Mouse (Mus musculus) neural tube, embryonic 13.5 days (tissue): Measurements from ENCODE around the gene Pkhd1. TPM values are rescaled to one million over a fixed set of nuclear protein-coding genes. Genes with fewer than 3 reads are reported as not detected.
"Not testable (repeated sequence)": the region's sequence is repeated elsewhere in the genome, so short reads cannot be mapped to it uniquely, and the experiment has no call there.

ENCODE experiments used
- ATAC-seq: fragments of 200-750 bp; cut with Nextera tagmentation; 2 replicates; pipeline ENCODE4 v1.8.0; 2017; ENCODE audit warnings: low read depth, mild to moderate bottlenecking, moderate TSS enrichment, moderate library complexity
- H3K27ac ChIP-seq: fragments of 300-500 bp; sonication (generic); replicated peaks from 2 replicates; pipeline ENCODE4 v1.5.1; 2015; ENCODE audit warnings: moderate library complexity, mild to moderate bottlenecking, inconsistent platforms
- H3K27me3 ChIP-seq: fragments of 300-500 bp; sonication (generic); 2 replicates; pipeline ENCODE4 v1.6.1; 2015; ENCODE audit warnings: mild to moderate bottlenecking, inconsistent platforms
- H3K36me3 ChIP-seq: fragments of 300-500 bp; sonication (generic); 2 replicates; pipeline ENCODE4 v1.6.1; 2015; ENCODE audit warnings: mild to moderate bottlenecking, inconsistent platforms
- H3K4me1 ChIP-seq: fragments of 300-500 bp; sonication (generic); replicated peaks from 2 replicates; pipeline ENCODE4 v1.6.1; 2015; ENCODE audit warnings: inconsistent platforms
- H3K4me2 ChIP-seq: fragments of 300-500 bp; sonication (generic); 2 replicates; pipeline ENCODE4 v1.6.1; 2015; ENCODE audit warnings: inconsistent platforms, mild to moderate bottlenecking, moderate library complexity
- H3K4me3 ChIP-seq: fragments of 300-500 bp; sonication (generic); 2 replicates; pipeline ENCODE4 v1.5.1; 2015; ENCODE audit warnings: mild to moderate bottlenecking, inconsistent platforms
- H3K9ac ChIP-seq: fragments of 300-500 bp; sonication (generic); 2 replicates; pipeline ENCODE4 v1.6.1; 2015; ENCODE audit warnings: moderate library complexity, mild to moderate bottlenecking, inconsistent platforms
- H3K9me3 ChIP-seq: fragments of 300-500 bp; sonication (generic); 2 replicates; pipeline ENCODE4 v1.6.1; 2016; ENCODE audit warnings: inconsistent platforms
- WGBS: fragments of 180-500 bp; shearing (Covaris S2); methylation state at CpG from one replicate; pipeline ENCODE4 v1.1.7; 2015; 5-methylcytosine and 5-hydroxymethylcytosine counted together
- polyA plus RNA-seq: library from polyadenylated mRNA; unstranded; fragments of >200 nt; fragmentation: Nextera tagmentation; extraction: Ambion mirVana; gene quantifications from 2 replicates; pipeline ENCODE4 v1.2.1, GENCODE M21; 2015

The Pkhd1 gene
- polyA plus RNA-seq, 1 experiment from 2014 or later, result 0.03 TPM

GRCm38 (mm10) chr1:20190444-20190843 is 427.4 kb downstream of the Pkhd1 start:
- ATAC-seq, result no peak
- WGBS, result 16% methylated on average over 9 of the region's 9 CpGs
- Histone ChIP-seq H3K4me3 (no peak overlapping the region), H3K4me2 (peak overlapping the region; percentile 24; the same call in 1 of the 2 replicates), H3K9me3 (no peaks in the 10 kb centered on the region), H3K4me1 (0 out of 2 replicates have a peak, but pooled peaks cover 6% of the 10 kb centered on the region), H3K36me3 (no peaks in the 10 kb centered on the region), H3K27ac (no peak overlapping the region), H3K27me3 (no peaks in the 10 kb centered on the region), H3K9ac (no peak overlapping the region)

- Histone ChIP-seq H3K4me1 (peaks cover 16% of the 10 kb centered on the region), H3K4me2 (no peak overlapping the region), H3K27me3 (no peaks in the 10 kb centered on the region; the same call in 1 of the 2 replicates), H3K4me3 (no peak overlapping the region), H3K9me3 (no peaks in the 10 kb centered on the region), H3K27ac (no peak overlapping the region), H3K9ac (no peak overlapping the region), H3K36me3 (no peaks in the 10 kb centered on the region)
- ATAC-seq, result no peak
- 29% methylated on average over 8 of the region's 8 CpGs for WGBS
Observed at GRCm38 (mm10) chr1:20180157-20180556, 437.7 kb downstream of the Pkhd1 start.

- no peak overlapping the region for H3K4me3 ChIP-seq
- H3K9ac ChIP-seq, result no peak overlapping the region
- no peak for ATAC-seq
- H3K27ac ChIP-seq, result no peak overlapping the region
- no peaks in the 10 kb centered on the region for H3K4me1 ChIP-seq
- no peaks in the 10 kb centered on the region for H3K9me3 ChIP-seq
- H3K36me3 ChIP-seq, result no peaks in the 10 kb centered on the region
- 78% methylated on average over 4 of the region's 4 CpGs for WGBS
- no peaks in the 10 kb centered on the region for H3K27me3 ChIP-seq
- H3K4me2 ChIP-seq, result no peak overlapping the region
Observed at GRCm38 (mm10) chr1:20171199-20171598, 446.7 kb downstream of the Pkhd1 start.

GRCm38 (mm10) chr1:20150627-20151026 is 467.2 kb downstream of the Pkhd1 start:
- not testable (repeated sequence) for ATAC-seq, H3K4me2 ChIP-seq, H3K36me3 ChIP-seq, H3K9me3 ChIP-seq, H3K27ac ChIP-seq, H3K9ac ChIP-seq, H3K4me1 ChIP-seq, H3K4me3 ChIP-seq, H3K27me3 ChIP-seq
- 91% methylated on average over 4 of the region's 4 CpGs for WGBS

- no peaks in the 10 kb centered on the region for H3K4me1 ChIP-seq
- no peaks in the 10 kb centered on the region for H3K27me3 ChIP-seq
- WGBS, result 70% methylated on average over 2 of the region's 2 CpGs
Observed at GRCm38 (mm10) chr1:20150016-20150415, 467.8 kb downstream of the Pkhd1 start.

DNA sequence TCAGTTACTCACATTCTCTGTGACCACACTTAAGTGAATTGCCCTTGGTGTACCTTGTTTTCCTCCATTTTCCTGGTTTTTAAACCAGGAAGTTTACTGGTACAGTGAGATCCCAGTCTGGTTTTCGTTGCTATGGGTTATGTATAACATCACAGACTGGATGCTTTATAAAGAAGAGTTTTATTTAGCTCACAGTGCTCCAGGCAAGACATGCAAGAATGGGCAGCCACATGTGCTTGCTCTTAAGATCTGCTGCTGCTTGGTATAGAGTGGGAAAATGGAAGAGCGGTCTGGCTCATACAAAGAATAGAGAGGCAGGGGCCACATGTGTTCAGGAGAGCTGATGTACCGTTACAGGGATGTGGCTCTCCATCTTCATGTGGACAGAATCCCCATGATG is 481.7 kb downstream of the Pkhd1 start:
- H3K27ac ChIP-seq, result no peak overlapping the region
- no peak for ATAC-seq
- H3K4me1 ChIP-seq, result peaks cover 15% of the 10 kb centered on the region; the same call in 1 of the 2 replicates
- no peak overlapping the region for H3K9ac ChIP-seq
- no peak overlapping the region for H3K4me3 ChIP-seq
- 69% methylated on average over 3 of the region's 3 CpGs for WGBS
- H3K4me2 ChIP-seq, result no peak overlapping the region
- no peaks in the 10 kb centered on the region for H3K9me3 ChIP-seq
- H3K36me3 ChIP-seq, result no peaks in the 10 kb centered on the region
- no peaks in the 10 kb centered on the region for H3K27me3 ChIP-seq

More at GRCm38 (mm10) chr1:20150016-20150415, 467.8 kb downstream of the Pkhd1 start:
- Histone ChIP-seq H3K4me3 (no peak overlapping the region), H3K4me2 (no peak overlapping the region), H3K9ac (no peak overlapping the region), H3K9me3 (no peaks in the 10 kb centered on the region), H3K27ac (no peak overlapping the region), H3K36me3 (no peaks in the 10 kb centered on the region)
- ATAC-seq, result no peak

- Histone ChIP-seq H3K27ac (no peak overlapping the region), H3K27me3 (no peaks in the 10 kb centered on the region), H3K9ac (no peak overlapping the region), H3K9me3 (no peaks in the 10 kb centered on the region), H3K4me3 (no peak overlapping the region), H3K4me1 (peaks cover 15% of the 10 kb centered on the region; the same call in 1 of the 2 replicates), H3K4me2 (no peak overlapping the region), H3K36me3 (no peaks in the 10 kb centered on the region)
- 26% methylated on average over 4 of the region's 4 CpGs for WGBS
- peak; percentile 50; the same call in 1 of the 2 replicates for ATAC-seq
Observed at GRCm38 (mm10) chr1:20135065-20135618, 482.7 kb downstream of the Pkhd1 start.

GRCm38 (mm10) chr1:20133636-20134035 is 484.2 kb downstream of the Pkhd1 start:
- Histone ChIP-seq H3K36me3 (no peaks in the 10 kb centered on the region), H3K27me3 (no peaks in the 10 kb centered on the region), H3K4me2 (no peak overlapping the region), H3K4me1 (peaks cover 15% of the 10 kb centered on the region; the same call in 1 of the 2 replicates), H3K27ac (no peak overlapping the region), H3K9me3 (no peaks in the 10 kb centered on the region), H3K4me3 (no peak overlapping the region), H3K9ac (no peak overlapping the region)
- no peak for ATAC-seq
- 91% methylated on average over 4 of the region's 4 CpGs for WGBS

GRCm38 (mm10) chr1:20131786-20132596 is 485.9 kb downstream of the Pkhd1 start:
- Histone ChIP-seq H3K27me3 (no peaks in the 10 kb centered on the region), H3K4me3 (no peak overlapping the region), H3K9me3 (no peaks in the 10 kb centered on the region), H3K27ac (no peak overlapping the region), H3K9ac (no peak overlapping the region), H3K4me1 (peaks cover 15% of the 10 kb centered on the region; the same call in 1 of the 2 replicates), H3K36me3 (no peaks in the 10 kb centered on the region), H3K4me2 (no peak overlapping the region)
- WGBS, result 58% methylated on average over 6 of the region's 6 CpGs
- ATAC-seq, result no peak

DNA sequence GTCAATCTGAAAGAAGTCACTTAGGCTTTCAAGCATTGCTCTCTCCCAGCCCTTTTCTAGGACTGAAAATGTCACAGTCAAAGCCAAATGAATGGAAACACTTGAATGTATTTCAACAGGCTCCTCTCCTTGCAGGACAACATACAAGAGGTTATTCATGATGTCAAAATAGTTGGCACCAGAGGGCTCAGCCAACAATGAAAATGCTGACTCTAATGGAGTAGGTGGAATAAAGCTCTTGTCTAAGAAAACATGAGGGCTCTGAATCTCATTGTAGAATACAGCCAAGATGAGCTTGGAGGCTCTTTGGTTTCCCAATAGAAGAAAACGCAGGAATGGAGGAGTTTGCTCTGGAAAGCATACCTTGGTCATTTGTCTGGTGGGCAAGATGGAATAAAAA is 500.5 kb downstream of the Pkhd1 start:
- no peaks in the 10 kb centered on the region for H3K36me3 ChIP-seq
- 92% methylated on average over 1 of the region's 1 CpGs for WGBS
- no peaks in the 10 kb centered on the region for H3K4me1 ChIP-seq
- ATAC-seq, result no peak
- H3K27me3 ChIP-seq, result no peaks in the 10 kb centered on the region
- H3K9ac ChIP-seq, result no peak overlapping the region
- H3K9me3 ChIP-seq, result no peaks in the 10 kb centered on the region
- no peak overlapping the region for H3K4me3 ChIP-seq
- no peak overlapping the region for H3K27ac ChIP-seq
- no peak overlapping the region for H3K4me2 ChIP-seq

GRCm38 (mm10) chr1:20069733-20070132 is 548.1 kb downstream of the Pkhd1 start:
- H3K36me3 ChIP-seq, result no peaks in the 10 kb centered on the region
- H3K27me3 ChIP-seq, result no peaks in the 10 kb centered on the region
- no peak overlapping the region for H3K27ac ChIP-seq
- H3K4me1 ChIP-seq, result no peaks in the 10 kb centered on the region
- ATAC-seq, result 0 out of 2 replicates have a peak, but pooled peaks have one; percentile 40
- H3K4me2 ChIP-seq, result no peak overlapping the region
- H3K4me3 ChIP-seq, result no peak overlapping the region
- WGBS, result 69% methylated on average over 3 of the region's 3 CpGs
- H3K9me3 ChIP-seq, result no peaks in the 10 kb centered on the region
- H3K9ac ChIP-seq, result no peak overlapping the region

DNA sequence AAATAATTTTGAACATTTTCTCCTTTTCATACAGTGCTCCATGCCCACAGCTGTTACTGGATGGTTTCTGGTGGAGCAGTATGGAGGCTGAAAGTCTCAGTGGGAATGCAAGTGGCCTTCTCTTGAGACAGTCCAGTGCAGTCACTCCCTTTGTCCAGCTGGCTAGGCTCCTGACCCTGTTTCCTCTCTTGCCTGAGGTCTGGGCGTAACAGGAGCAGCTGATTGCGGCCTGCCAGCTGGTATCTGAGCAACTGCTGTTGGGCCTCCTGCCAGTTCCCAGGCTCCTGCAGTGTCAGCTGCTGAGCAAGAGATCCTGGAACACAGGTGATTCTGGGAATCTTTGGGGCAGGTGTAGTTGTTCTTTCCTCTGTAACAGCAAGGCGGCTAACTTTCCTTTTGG is 559.6 kb downstream of the Pkhd1 start:
- H3K9ac ChIP-seq, result no peak overlapping the region
- no peaks in the 10 kb centered on the region for H3K27me3 ChIP-seq
- no peak overlapping the region for H3K4me2 ChIP-seq
- H3K4me1 ChIP-seq, result peaks cover 8% of the 10 kb centered on the region
- peak; percentile 65 for ATAC-seq
- H3K27ac ChIP-seq, result no peak overlapping the region
- no peaks in the 10 kb centered on the region for H3K36me3 ChIP-seq
- H3K4me3 ChIP-seq, result no peak overlapping the region
- H3K9me3 ChIP-seq, result no peaks in the 10 kb centered on the region
- 39% methylated on average over 3 of the region's 3 CpGs for WGBS
